Mouse (Mus musculus) B cell, adult 67 days (primary cell): ENCODE data around the gene Atp13a2. TPM values are rescaled to one million over a fixed set of nuclear protein-coding genes. Genes with fewer than 3 reads are reported as not detected.

Experiments
- total RNA-seq, 2 experiments: library from RNA; stranded (reverse); gene quantifications; 4 replicates each; pipeline ENCODE4 v1.2.4; 2023

The Atp13a2 gene
- 100 to 1,000 TPM in 1 of 2 experiments, 10 to 100 TPM in 1; 95.4 to 116 TPM for total RNA-seq

DNA sequence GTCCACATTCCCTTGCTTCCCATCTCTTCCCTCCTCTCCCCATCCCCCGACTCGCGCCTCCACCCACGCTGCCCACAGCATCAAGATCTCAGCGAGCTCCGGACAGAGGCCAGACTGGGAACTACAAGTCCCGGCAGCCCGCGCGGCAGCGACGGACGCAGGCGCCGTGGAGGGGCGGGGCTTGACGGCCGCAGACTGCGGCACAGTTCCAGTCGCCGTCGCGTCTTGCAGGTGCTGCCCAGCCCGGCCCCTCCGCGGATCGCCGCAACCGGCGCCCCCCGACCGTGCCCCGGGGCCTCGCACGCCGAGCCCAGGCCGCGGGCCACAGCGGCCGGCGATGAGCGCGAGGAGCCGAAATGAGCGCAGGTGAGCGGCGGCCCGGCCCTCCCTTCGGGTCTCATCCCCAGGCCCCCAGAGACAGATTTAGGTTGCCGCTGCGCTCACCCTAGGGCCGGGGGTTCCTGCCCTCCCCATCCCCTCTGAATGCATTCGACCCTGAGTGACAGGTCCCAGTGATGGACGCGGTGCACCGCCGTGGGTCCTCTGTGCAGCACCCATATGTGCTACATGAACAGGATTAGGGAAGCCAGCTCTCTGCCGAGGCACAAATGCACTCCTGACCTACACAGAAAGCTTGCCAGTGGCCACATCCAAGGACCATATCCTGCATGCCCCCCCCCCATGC is at the start of gene Atp13a2:
Atp13a2 (plus strand) TSS at position 163 of the 685 bp plus-strand sequence.

DNA sequence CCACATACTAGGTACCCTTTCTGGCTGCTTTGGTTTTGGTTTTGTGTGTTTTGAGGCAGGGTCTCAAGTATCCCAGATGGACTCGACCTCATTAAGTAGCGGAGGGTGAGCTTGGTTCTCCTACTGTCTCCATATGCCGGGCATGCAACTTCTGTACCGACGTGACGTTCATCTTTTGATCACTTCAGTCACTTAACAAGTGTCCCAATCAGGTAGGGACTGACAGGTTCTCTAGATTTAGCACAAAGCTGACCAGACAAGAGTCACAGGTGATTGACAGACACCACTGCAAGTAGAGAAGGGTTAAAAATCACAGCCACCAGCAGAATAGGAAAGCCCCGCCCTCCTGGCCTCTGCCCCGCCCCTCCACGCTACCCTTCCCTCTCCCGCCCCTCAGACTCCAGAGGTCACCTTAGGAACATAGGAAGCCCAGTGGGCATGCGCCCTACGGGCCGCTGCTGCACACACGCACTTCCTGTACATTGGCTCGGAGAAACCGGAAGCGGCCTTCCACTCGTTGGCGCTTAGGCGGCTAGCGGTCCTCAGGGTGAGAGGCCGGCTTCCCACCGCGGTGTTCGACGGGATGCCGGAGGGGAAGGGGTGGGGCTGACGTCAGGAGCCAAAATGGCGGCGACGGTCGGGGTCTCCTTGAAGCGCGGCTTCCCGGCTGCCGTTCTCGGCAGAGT is 25.7 kb upstream of the Atp13a2 start, which contains the start of gene Sdhb:
Sdhb (plus strand) TSS at position 423 of the 686 bp plus-strand sequence.

DNA sequence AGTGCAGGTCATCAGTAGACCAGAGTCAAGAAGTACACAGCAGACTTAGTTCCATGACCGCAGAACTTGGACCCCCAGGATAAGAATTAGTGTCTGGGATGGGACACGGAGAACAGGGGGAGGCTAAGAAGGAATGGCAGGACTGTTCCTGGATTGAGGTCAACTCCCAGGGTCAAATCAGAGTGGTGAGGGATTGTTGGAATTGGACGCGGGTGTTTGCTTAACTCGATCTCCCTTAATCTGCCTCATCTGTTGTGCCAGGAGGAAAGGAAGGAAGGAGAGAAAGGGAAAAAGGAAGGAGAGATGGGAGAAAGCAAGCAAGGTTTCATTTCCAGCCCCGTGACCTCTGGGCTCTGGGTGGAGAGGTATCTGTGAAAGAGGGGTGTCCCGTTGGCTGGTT is 23.4 kb downstream of the Atp13a2 start, which contains the start of gene Mfap2:
Mfap2 (plus strand) TSS at position 301 of the 400 bp plus-strand sequence.

Other genes starting within 250 kb of the Atp13a2 start
- not detected for gene Padi6, start 244.2 kb upstream of the Atp13a2 start, total RNA-seq
- gene Padi4, start 212.6 kb upstream of the Atp13a2 start, total RNA-seq = under 1 TPM; 0.44 to 0.90 TPM
- not detected for gene Padi3, start 176.2 kb upstream of the Atp13a2 start, total RNA-seq
- not detected for gene Padi1, start 141.1 kb upstream of the Atp13a2 start, total RNA-seq
- gene Padi2, start 80.5 kb upstream of the Atp13a2 start, total RNA-seq = 10 to 100 TPM; 12.2 to 12.3 TPM
- 10 to 100 TPM; 87.0 to 88.5 TPM for gene Sdhb, start 25.7 kb upstream of the Atp13a2 start, total RNA-seq
- under 1 TPM in 1 of 2 experiments, not detected in 1; 0.90 TPM for gene Mfap2, start 23.5 kb downstream of the Atp13a2 start, total RNA-seq
- 10 to 100 TPM; 15.5 to 17.7 TPM for gene Crocc, start 73.7 kb downstream of the Atp13a2 start, total RNA-seq
- gene Necap2, start 91.5 kb downstream of the Atp13a2 start, total RNA-seq = 100 to 1,000 TPM in 1 of 2 experiments, 10 to 100 TPM in 1; 98.3 to 108 TPM
- gene Spata21, start 101.5 kb downstream of the Atp13a2 start, total RNA-seq = not detected
- 100 to 1,000 TPM; 148 to 156 TPM for gene Szrd1, start 152.9 kb downstream of the Atp13a2 start, total RNA-seq
- gene Fbxo42, start 161.0 kb downstream of the Atp13a2 start, total RNA-seq = 10 to 100 TPM; 23.3 to 27.7 TPM
- 1 to 10 TPM; 1.8 TPM for gene Rsg1, start 227.1 kb downstream of the Atp13a2 start, total RNA-seq